Mouse (Mus musculus) monocyte, adult 2 months (primary cell): Measurements from ENCODE around the gene Mlx.

Experiments
- DNase-seq, 2 experiments: peaks; one replicate each; pipeline ENCODE4 v3.0.0; 2022; ENCODE audit warnings: low spot score in 2 of 2, low read depth in 1 of 2

The Mlx gene

GRCm38 (mm10) chr11:101065002-101065401, 22.1 kb upstream of the Mlx start:
- DNase-seq: no peak

GRCm38 (mm10) chr11:101066549-101067412, 20.3 kb upstream of the Mlx start:
- DNase-seq: peak in 1 of 2 experiments; percentile 67

DNA sequence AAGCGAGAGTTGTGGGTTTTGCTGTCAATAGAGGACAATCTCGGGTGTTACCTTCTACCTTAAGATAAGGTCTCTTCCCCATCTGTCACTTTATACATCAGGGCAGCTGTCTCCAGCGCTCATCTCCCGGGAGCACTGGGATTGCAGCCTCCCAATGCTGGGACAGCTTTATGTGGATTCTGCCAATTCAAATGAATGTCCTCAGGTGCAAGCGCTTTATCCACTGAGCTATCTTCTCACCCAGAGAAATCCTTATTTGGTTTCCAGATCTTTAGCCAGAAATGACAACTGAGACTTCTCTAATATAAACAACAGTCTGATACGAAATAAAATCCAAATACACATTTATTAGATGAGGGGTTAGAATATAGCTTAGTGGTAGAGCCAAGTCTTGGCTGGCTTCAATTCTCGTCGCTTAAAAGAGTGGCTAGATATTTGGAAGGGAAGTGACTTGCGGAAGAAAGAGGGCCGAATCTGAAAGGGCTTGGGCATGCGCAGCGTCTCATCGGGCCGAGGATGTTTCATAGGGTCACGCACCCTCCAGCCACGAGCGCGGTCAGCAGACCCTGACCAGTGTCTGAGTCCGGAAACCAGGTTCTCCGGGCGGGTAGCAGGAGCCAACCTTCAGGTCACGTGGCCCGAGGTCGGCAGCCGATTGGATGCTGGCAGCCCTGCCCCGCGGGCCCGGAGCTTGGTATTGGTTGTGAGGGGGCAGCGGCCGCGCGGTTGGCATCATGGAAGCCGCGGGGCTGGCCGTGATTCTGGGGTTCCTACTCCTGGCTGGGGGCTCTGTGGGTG, 17.5 kb upstream of the Mlx start, which contains the start of gene Naglu:
Gene Naglu (plus strand): TSS at position 622 of the 798 bp plus-strand sequence.
- peak; percentile 78 to 90 for DNase-seq

- DNase-seq: no peak
These were observed 16.9 kb upstream of the Mlx start for GRCm38 (mm10) chr11:101070189-101070527.

DNA sequence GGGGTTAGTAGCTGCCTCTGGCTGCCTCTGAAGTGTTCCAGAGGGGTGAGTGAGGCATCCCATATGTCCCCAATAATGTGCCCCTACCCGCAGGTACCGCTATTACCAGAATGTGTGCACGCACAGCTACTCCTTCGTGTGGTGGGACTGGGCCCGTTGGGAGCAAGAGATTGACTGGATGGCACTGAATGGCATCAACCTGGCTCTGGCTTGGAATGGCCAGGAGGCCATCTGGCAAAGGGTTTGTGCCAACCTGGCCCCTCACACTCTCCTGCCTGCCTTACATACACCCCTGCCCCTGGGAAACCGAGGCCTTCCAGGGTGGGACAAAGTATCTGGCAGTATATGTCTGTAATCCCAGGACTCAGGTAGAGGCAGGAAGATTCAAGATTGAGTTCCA, 16.1 kb upstream of the Mlx start:
- no peak for DNase-seq

DNA sequence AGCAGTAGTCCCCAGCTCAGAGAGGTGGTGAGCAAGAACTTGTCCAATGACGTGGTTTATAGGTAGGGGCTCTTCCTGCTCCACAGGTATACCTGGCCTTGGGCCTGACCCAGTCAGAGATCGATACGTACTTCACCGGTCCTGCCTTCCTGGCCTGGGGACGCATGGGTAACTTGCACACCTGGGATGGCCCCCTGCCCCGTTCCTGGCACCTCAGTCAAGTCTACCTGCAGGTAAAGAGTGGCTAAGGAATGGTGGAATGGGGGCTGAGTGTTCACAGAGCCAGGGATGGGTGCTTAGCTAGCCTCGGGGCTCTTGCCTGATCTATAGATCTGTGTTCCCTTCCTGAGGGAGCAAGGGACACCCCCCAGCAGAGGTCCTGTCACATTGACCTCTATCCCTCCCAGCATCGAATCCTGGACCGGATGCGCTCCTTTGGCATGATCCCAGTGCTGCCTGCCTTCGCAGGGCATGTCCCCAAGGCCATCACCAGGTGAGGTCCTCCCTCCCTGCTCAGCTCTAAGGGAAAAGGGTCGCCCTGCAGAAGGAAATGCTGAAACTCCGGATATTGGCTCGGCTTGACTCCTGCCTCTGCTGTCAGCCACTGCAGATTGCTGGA, 15.2 kb upstream of the Mlx start:
- DNase-seq: no peak

DNA sequence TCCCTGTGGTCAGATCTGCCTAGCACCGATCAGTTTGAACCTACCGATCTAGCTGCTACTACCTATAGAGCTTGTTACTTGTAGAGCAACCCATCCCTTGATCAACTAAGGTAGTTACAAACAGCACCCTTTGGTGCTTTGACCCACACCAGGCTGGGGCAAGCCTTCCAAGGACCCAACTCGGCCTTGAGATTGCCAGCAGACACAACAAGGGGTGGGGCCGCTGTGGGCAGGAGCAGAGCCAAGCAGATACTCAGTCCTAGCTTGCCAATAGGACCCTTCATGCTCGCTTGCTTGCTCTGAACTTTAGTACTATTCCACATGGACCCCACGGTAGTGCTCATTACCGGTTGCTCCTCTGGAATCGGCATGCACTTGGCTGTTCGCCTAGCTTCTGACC, 9.0 kb upstream of the Mlx start, which contains the start of gene Hsd17b1:
Gene Hsd17b1 (plus strand): TSS at position 291 of the 400 bp plus-strand sequence.
- no peak for DNase-seq

DNA sequence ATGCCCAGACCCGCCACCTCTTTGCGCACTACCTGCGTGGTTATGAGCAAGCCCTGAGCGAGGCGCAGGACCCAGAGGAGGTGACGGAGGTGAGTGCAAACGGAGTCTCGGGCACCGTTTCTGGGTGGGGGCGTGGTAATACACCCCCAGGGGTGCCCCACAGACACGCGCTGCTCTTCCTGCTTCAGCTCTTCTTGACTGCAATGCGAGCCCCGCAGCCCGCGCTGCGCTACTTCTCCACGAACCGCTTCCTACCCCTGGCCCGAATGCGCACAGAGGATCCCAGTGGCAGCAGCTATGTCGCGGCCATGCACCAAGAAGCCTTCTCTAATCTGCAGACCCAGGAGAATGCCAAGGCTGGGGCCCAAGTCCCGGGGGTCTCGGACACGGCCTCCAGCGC, 7.3 kb upstream of the Mlx start:
- no peak for DNase-seq

GRCm38 (mm10) chr11:101080421-101080820, 6.7 kb upstream of the Mlx start:
- no peak for DNase-seq

DNA sequence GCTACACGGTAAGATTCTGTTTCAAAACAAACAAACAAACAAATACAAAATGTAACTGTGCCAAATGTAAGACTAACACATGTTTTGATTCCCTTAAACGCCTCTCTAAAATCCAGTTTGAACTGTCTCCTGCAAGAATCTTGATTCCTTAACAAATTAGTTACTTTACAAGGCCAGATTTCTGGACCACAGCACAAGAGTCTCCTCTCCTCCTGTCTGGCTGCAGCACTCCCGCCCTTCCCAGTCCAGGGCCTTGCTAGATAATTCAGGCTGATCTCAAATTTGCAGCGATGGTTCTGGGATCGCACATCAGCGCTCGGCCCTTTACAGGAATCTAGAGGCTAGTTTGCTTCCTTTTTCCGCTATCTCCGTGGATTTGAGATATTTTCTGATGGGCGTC, 5.4 kb upstream of the Mlx start:
- no peak for DNase-seq

DNA sequence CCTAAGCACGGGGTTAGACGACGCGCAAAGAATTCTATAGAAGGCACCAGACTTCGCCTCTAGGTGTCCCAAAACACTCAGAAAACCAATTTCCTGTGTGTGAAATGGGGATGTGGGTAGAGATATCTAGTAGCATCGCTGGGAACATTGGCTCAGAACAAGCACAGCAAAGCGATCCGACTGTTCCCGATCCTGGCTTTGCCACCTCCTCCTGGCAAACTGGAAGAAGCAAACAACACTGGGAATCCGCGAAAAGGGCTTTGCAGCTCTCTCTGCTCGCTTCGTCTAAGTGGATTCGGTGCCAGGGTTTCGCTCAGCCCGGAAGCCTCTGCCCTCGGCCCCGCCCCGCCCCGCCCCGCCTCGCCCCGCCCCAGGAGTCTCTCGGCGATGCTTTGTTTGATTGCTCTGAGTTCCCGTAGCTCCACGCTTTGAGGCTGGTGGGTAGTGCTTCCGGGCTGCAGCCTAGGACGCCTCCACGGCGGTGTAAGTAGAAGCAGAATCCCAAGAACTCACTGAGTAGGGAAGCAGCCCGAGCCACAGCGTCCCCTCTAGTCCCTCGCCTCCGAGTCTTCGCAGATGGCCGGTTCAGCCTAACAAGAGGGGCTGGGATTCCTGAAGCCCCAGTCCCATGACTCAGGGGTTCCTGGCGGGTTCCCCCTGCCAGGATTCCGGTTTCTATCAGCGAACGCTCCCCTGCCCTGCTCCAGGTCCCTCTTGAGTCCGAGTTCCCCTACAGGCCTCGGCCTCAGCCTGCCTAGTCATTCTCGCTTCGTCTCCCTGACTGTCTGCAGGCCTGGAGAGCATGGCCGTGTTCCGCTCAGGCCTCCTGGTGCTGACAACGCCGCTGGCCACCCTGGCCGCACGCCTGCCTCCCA, 4.6 kb upstream of the Mlx start, which contains the start of gene Coasy:
Gene Coasy (plus strand): TSS at position 358 of the 875 bp plus-strand sequence.
- peak; percentile 52 to 70 for DNase-seq

GRCm38 (mm10) chr11:101083083-101083697, 3.9 kb upstream of the Mlx start:
- no peak for DNase-seq

DNA sequence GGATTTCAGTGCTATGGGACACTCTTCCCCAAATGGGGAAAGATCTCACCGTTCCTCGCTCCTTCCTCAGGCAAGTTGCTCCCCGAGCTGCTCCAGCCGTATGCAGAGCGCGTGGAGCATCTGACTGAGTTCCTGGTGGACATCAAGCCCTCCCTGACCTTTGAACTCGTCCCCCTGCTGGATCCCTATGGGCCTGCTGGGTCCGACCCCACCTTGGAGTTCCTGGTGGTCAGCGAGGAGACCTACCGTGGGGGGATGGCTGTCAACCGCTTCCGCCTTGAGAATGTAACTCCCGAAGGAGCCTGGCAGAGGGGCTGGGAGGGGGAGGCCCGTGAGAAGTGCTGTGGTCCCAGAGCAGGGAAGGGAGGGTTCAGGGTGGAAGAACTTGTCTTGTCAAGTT, 2.8 kb upstream of the Mlx start:
- DNase-seq: no peak

GRCm38 (mm10) chr11:101084811-101085210, 2.3 kb upstream of the Mlx start:
- no peak for DNase-seq

DNA sequence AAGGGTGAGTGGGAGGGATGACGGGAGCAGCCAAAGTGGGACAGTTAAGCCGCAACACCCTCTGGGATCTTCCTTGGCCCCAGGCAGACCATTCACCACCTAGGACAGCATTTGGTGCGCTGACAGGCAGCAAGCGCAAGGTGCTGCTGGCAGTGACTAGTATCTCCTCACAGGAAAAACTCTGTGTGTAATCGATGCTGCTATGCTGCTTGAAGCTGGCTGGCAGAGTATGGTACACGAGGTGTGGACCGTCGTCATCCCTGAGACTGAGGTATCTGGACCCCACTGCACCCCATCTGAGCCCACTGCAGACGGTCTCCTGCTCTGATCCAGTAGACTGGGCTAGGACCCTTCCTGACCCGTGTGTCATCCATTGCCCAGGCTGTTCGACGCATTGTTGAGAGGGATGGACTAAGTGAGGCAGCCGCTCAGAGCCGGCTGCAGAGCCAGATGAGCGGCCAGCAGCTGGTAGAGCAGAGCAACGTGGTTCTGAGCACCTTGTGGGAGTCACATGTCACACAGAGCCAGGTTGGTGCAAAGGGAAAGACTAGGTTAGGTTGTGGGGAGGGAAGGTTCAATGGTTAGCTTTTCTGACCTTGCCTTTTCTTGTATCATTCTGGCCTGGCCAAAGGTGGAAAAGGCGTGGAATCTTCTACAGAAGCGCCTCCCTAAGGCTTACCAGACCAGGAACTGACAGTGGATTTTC, 1.3 kb upstream of the Mlx start:
- no peak for DNase-seq

GRCm38 (mm10) chr11:101086323-101086674, 778 bp upstream of the Mlx start:
- no peak for DNase-seq

DNA sequence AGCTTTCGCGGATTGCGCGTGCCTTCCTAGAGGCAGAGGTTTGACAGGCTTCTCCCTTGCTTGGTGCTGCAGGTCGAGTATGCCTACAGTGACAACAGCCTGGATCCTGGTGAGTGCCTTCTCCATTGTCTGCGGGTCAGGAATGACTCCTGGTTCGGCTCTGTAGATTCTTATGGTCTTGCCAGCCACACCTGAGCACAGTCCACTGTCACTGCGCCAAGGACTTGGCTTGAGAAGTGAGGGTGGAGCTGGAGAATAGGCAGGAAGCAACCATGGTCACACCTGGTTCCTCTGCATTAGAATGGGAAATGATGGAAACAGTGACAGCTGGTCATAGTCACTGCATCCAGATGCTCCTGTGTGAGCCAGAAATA, 592 bp downstream of the Mlx start:
- DNase-seq: no peak

DNA sequence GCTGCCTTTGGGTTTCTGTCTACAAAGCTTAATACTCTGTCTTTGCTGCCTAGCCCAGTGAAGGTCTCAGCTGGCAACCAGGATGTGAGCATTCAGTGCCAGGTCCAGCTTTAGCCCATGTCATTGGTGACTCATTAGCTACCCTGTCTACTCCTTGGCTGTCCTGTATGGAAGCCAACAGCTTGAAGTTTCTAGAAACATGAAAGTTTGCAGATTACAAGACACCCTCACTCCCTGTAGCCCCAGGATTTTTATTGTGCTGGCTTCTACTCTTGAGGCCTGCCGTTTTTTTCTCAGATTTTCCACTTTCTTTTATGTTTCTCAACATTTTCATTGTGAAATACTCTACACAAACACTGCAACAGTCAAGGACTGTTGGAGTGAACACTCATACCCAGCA, 2.9 kb downstream of the Mlx start:
- no peak for DNase-seq

- no peak for DNase-seq
These were observed 7.8 kb downstream of the Mlx start for GRCm38 (mm10) chr11:101094930-101095313.
